Mouse (Mus musculus): Measurements from ENCODE around the gene Morc2a.
"Not testable (repeated sequence)": the region's sequence is repeated elsewhere in the genome, so short reads cannot be mapped to it uniquely, and the experiment has no call there.

The Morc2a gene

GRCm38 (mm10) chr11:3648964-3649841 is at the start of gene Morc2a:
Gene Morc2a (plus strand): TSS chr11:3649191.
- in situ Hi-C loops (cut with MboI, MseI) = no loop called here

GRCm38 (mm10) chr11:3601966-3602365 is 47.0 kb upstream of the Morc2a start:
- in situ Hi-C loops (cut with MboI, MseI) = not testable (repeated sequence)

- in situ Hi-C loops (cut with MboI, MseI) = not testable (repeated sequence)
Observed at GRCm38 (mm10) chr11:3602687-3603086, 46.3 kb upstream of the Morc2a start.

GRCm38 (mm10) chr11:3606456-3606855 is 42.5 kb upstream of the Morc2a start:
- in situ Hi-C loops (cut with MboI, MseI) = no loop called here

- in situ Hi-C loops (cut with MboI, MseI) = loop anchor here in 1 of 2 experiments (10.0 kb wide), 1 partner anchor 419 kb away; the partner anchor contains the start of gene Sec14l4
Observed at GRCm38 (mm10) chr11:3615576-3615975, 33.4 kb upstream of the Morc2a start.

- in situ Hi-C loops (cut with MboI, MseI) = no loop called here
Observed at GRCm38 (mm10) chr11:3622826-3623225, 26.2 kb upstream of the Morc2a start.

GRCm38 (mm10) chr11:3624391-3625027 is 24.5 kb upstream of the Morc2a start:
- in situ Hi-C loops (cut with MboI, MseI) = no loop called here

GRCm38 (mm10) chr11:3628999-3629491 is 19.9 kb upstream of the Morc2a start:
- in situ Hi-C loops (cut with MboI, MseI) = no loop called here

GRCm38 (mm10) chr11:3633269-3633668 is 15.7 kb upstream of the Morc2a start:
- in situ Hi-C loops (cut with MboI, MseI) = not testable (repeated sequence)

- in situ Hi-C loops (cut with MboI, MseI) = no loop called here
Observed at GRCm38 (mm10) chr11:3647688-3648087, 1.3 kb upstream of the Morc2a start.

- in situ Hi-C loops (cut with MboI, MseI) = no loop called here
Observed at GRCm38 (mm10) chr11:3648305-3648963, 557 bp upstream of the Morc2a start.

GRCm38 (mm10) chr11:3650141-3650540 is 1.1 kb downstream of the Morc2a start:
- in situ Hi-C loops (cut with MboI, MseI) = loop anchor here in 1 of 2 experiments (25.0 kb wide), 1 partner anchor 538 kb away; no protein-coding TSS in a partner anchor

- in situ Hi-C loops (cut with MboI, MseI) = loop anchor here in 1 of 2 experiments (25.0 kb wide), 1 partner anchor 550 kb away; no protein-coding TSS in a partner anchor
Observed at GRCm38 (mm10) chr11:3661964-3662363, 13.0 kb downstream of the Morc2a start.

- in situ Hi-C loops (cut with MboI, MseI) = loop anchor here in 1 of 2 experiments (25.0 kb wide), 1 partner anchor 555 kb away; no protein-coding TSS in a partner anchor
Observed at GRCm38 (mm10) chr11:3667506-3667905, 18.5 kb downstream of the Morc2a start.

- in situ Hi-C loops (cut with MboI, MseI) = loop anchor here in 1 of 2 experiments (25.0 kb wide), 1 partner anchor 556 kb away; no protein-coding TSS in a partner anchor
Observed at GRCm38 (mm10) chr11:3668768-3669167, 19.8 kb downstream of the Morc2a start.

GRCm38 (mm10) chr11:3669849-3670248 is 20.9 kb downstream of the Morc2a start:
- in situ Hi-C loops (cut with MboI, MseI) = loop anchor here in 1 of 2 experiments (25.0 kb wide), 1 partner anchor 558 kb away; no protein-coding TSS in a partner anchor

- in situ Hi-C loops (cut with MboI, MseI) = loop anchor here in 1 of 2 experiments (25.0 kb wide), 1 partner anchor 559 kb away; no protein-coding TSS in a partner anchor
Observed at GRCm38 (mm10) chr11:3671000-3671628, 22.1 kb downstream of the Morc2a start.

- in situ Hi-C loops (cut with MboI, MseI) = loop anchor here in 1 of 2 experiments (25.0 kb wide), 1 partner anchor 562 kb away; no protein-coding TSS in a partner anchor
Observed at GRCm38 (mm10) chr11:3674545-3674944, 25.6 kb downstream of the Morc2a start.

GRCm38 (mm10) chr11:3676423-3676822 is 27.4 kb downstream of the Morc2a start:
- in situ Hi-C loops (cut with MboI, MseI) = no loop called here

- in situ Hi-C loops (cut with MboI, MseI) = no loop called here
Observed at GRCm38 (mm10) chr11:3677204-3677603, 28.2 kb downstream of the Morc2a start.

- in situ Hi-C loops (cut with MboI, MseI) = no loop called here
Observed at GRCm38 (mm10) chr11:3679771-3680170, 30.8 kb downstream of the Morc2a start.
